Mouse (Mus musculus): ENCODE results near the gene A930004D18Rik. TPM values are rescaled to one million over a fixed set of nuclear protein-coding genes. Genes with fewer than 3 reads are reported as not detected.

The A930004D18Rik gene
- polyA plus RNA-seq, 1 experiment, result 1.7 TPM

DNA sequence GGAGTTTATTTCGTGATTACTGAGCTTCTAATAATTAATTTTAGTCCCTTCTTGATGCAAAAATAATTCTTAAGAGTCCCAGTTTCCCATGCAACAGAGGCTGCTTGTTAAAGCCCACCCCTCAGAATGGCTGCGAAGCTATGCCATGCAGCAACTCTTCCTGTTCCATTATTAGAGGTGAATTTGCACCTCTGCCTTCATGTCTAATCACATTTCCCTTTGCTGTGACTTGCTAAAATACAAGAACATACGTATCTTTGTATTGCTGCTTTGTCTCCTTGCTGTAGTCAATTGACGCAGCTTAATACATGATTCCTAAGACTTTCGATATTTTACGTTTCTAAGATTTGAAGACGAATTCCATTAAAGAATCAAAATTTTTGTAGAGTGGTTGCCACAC, 7.9 kb downstream of the A930004D18Rik start:
- Histone ChIP-seq H3K4me1 (ENCODE audit: control insufficient read depth, insufficient read depth, low read length) (peaks cover 10% of the 10 kb centered on the region; the same call in 1 of the 2 replicates), H3K27ac (ENCODE audit: insufficient read depth, low read depth, low read length) (no peak overlapping the region), H3K36me3 (ENCODE audit: control insufficient read depth, insufficient read depth, low read length) (no peaks in the 10 kb centered on the region), H3K4me3 (ENCODE audit: insufficient read depth, low read depth, low read length) (no peak overlapping the region), H3K27me3 (replicated peaks; ENCODE audit: control insufficient read depth, insufficient read depth, low read length) (no peaks in the 10 kb centered on the region)
- TF ChIP-seq CTCF (conservative IDR thresholded peaks at IDR 0.05; ENCODE audit: insufficient read depth, insufficient read length, low read depth, low read length) (no peak), POLR2A (IDR thresholded peaks at IDR 0.05; ENCODE audit: low read depth, low read length) (no peak)
- DNase-seq, result no peak
- 92% methylated on average over 7 of the region's 7 CpGs for WGBS

DNA sequence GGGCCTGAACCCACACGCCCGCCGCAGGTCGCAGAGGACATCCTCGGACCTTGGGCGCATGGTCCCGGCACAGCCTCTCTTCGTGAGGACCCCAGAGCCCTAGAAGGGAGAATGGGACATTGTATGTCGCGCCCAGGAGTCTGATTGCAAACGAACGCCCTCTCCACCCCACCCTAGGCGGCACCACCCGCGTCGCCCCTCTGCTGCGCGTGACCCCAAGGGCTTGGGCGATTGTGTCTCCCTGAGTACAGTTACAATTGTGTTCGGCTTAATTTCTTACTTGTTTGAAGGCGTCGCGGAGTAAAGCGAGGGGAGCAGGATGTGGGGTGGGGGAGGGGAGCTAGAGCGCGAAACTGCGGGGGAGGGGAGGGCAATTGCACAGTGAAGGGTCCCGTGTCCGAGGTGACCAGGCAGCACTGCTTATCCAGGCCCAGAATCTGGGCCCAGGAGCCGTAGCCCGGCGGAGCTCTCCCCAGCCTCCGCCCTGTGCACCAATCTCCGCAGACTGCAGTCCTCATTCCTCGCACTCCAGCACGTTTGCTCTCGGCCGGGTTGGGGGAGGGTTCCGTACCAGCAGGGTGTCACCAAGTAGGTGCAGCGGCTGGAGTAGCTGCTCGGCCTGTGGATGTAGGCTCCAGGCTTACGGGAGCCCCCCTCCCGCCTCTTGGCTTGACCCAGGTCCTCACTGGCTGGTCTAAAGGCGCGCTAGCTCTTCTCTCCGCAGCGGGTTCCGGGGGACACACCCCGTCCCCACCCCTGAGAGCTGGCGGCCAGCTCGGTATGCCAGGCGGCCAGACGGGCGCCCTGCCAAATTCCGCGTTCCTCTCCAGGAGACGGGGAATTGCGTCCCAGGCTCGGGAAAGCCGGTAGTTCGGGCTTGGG, 9.2 kb downstream of the A930004D18Rik start:
- peak; percentile 98 for DNase-seq
- Histone ChIP-seq H3K27ac (ENCODE audit: insufficient read depth, low read depth, low read length) (peak overlapping the region; percentile 81), H3K4me3 (ENCODE audit: insufficient read depth, low read depth, low read length) (peak overlapping the region; percentile 59), H3K36me3 (ENCODE audit: control insufficient read depth, insufficient read depth, low read length) (no peaks in the 10 kb centered on the region), H3K27me3 (replicated peaks; ENCODE audit: control insufficient read depth, insufficient read depth, low read length) (no peaks in the 10 kb centered on the region), H3K4me1 (ENCODE audit: control insufficient read depth, insufficient read depth, low read length) (peaks cover 8% of the 10 kb centered on the region; the same call in 1 of the 2 replicates)
- TF ChIP-seq CTCF (conservative IDR thresholded peaks at IDR 0.05; ENCODE audit: insufficient read depth, insufficient read length, low read depth, low read length) (no peak), POLR2A (IDR thresholded peaks at IDR 0.05; ENCODE audit: low read depth, low read length) (peak; percentile 71)
- WGBS, result under 1% methylated on average over 61 of the region's 61 CpGs

DNA sequence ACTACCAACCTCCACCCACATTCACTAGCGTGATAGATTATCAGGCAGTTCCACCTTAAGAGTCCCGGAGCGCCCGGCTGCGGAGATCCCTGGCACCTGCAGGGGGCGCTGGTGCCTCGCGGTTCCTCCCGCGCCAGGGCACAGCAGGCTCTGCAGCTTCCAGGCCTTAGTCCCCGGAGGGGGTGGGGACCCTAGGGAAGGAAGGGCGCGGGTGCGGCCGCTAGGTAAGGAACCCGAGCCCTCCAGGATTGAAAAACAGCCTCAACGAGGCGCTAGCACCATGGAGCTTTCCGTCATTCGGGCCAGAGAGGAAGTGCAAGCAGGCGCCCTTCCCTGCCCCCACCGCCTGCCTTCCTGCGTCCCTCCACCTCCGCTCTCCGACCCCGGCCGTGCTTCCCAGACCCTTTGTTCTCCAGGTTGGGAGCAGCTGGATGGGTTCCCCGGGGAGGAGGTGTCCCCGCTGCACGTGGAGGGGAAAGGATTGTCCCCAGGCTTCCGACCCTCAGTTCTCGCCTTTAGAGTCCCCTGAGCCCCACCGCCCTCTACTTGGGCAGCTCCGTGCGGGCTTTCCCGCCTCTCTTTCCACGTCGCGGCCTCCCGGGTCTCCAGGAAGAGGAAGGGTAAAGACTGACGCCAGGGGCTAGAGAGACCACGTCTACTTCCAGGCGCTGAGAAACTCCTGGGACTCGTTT, 9.9 kb downstream of the A930004D18Rik start:
- no peaks in the 10 kb centered on the region for H3K27me3 ChIP-seq (replicated peaks; ENCODE audit: control insufficient read depth, insufficient read depth, low read length)
- H3K36me3 ChIP-seq (ENCODE audit: control insufficient read depth, insufficient read depth, low read length), result no peaks in the 10 kb centered on the region
- peak overlapping the region; percentile 59 for H3K4me3 ChIP-seq (ENCODE audit: insufficient read depth, low read depth, low read length)
- peaks cover 3% of the 10 kb centered on the region; the same call in 1 of the 2 replicates for H3K4me1 ChIP-seq (ENCODE audit: control insufficient read depth, insufficient read depth, low read length)
- DNase-seq, result peak; percentile 97
- under 1% methylated on average over 44 of the region's 44 CpGs for WGBS
- H3K27ac ChIP-seq (ENCODE audit: insufficient read depth, low read depth, low read length), result peak overlapping the region; percentile 81
- TF ChIP-seq POLR2A (IDR thresholded peaks at IDR 0.05; ENCODE audit: low read depth, low read length) (no peak), CTCF (conservative IDR thresholded peaks at IDR 0.05; ENCODE audit: insufficient read depth, insufficient read length, low read depth, low read length) (peak; percentile 75)

DNA sequence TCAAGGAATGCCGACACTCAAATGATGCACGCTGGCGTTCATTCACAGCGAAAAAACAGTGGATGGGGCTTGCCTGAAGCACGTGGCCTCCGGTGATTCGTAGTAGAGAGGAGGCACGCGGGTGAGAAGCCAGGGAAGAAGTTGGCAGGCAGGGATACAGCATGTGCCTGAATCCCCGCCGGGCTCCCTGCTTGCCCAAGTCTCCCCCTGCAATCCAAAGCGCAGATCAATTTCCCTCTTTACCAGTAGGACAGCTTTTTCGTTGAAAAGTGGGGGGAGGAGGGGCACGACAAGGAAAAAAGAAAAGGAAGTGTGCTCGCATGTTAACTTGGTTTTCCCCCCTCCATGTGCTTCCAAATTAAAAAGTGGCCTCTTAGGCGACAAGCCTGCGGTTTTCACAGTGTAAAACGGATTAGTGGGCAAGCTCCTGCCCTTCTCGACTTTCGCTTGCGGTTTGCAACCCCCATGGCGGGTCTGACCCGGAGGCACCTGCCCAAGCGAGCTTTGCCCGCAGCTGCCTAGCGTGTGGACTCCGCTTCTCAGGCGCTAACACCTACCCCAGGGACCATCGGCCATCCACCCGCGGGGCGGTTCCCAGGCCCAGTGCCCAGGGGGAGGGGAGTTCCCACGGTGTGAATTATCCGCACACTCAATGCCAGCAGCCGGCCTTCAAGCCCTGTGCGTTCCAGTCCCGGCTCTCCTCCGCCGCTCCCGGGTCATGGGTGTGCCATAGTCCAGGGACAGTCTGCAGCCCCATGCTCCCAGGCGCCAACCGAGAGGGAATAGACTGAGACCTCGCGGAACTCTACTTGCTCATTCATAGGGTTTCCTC, 11.2 kb downstream of the A930004D18Rik start:
- peak; percentile 91 for DNase-seq
- Histone ChIP-seq H3K27ac (ENCODE audit: insufficient read depth, low read depth, low read length) (no peak overlapping the region), H3K36me3 (ENCODE audit: control insufficient read depth, insufficient read depth, low read length) (no peaks in the 10 kb centered on the region), H3K4me3 (ENCODE audit: insufficient read depth, low read depth, low read length) (peak overlapping the region; percentile 59), H3K27me3 (replicated peaks; ENCODE audit: control insufficient read depth, insufficient read depth, low read length) (no peaks in the 10 kb centered on the region), H3K4me1 (ENCODE audit: control insufficient read depth, insufficient read depth, low read length) (no peaks in the 10 kb centered on the region)
- TF ChIP-seq POLR2A (IDR thresholded peaks at IDR 0.05; ENCODE audit: low read depth, low read length) (no peak), CTCF (conservative IDR thresholded peaks at IDR 0.05; ENCODE audit: insufficient read depth, insufficient read length, low read depth, low read length) (no peak)
- under 1% methylated on average over 44 of the region's 44 CpGs for WGBS

DNA sequence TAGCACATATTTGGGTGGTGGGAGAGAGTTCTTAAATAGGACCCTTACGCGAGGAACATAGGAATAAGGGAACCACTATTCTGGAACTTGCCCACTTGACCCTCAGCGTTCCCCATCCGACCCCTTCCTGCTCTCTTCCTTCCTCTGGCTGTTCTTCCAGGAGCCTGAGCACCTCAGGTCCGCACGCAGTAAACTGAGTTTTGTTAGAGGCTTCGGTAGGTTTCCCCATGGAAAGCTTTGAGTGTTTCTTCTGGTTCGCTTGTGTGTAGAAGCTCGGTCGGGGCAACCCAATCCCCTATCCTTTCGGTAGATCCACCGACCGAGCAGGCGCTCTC, 11.8 kb downstream of the A930004D18Rik start:
- H3K27ac ChIP-seq (ENCODE audit: insufficient read depth, low read depth, low read length), result no peak overlapping the region
- H3K4me1 ChIP-seq (ENCODE audit: control insufficient read depth, insufficient read depth, low read length), result no peaks in the 10 kb centered on the region
- TF ChIP-seq CTCF (conservative IDR thresholded peaks at IDR 0.05; ENCODE audit: insufficient read depth, insufficient read length, low read depth, low read length) (no peak), POLR2A (IDR thresholded peaks at IDR 0.05; ENCODE audit: low read depth, low read length) (no peak)
- peak overlapping the region; percentile 59 for H3K4me3 ChIP-seq (ENCODE audit: insufficient read depth, low read depth, low read length)
- no peak for DNase-seq
- no peaks in the 10 kb centered on the region for H3K36me3 ChIP-seq (ENCODE audit: control insufficient read depth, insufficient read depth, low read length)
- WGBS, result 11% methylated on average over 14 of the region's 14 CpGs
- H3K27me3 ChIP-seq (replicated peaks; ENCODE audit: control insufficient read depth, insufficient read depth, low read length), result no peaks in the 10 kb centered on the region

DNA sequence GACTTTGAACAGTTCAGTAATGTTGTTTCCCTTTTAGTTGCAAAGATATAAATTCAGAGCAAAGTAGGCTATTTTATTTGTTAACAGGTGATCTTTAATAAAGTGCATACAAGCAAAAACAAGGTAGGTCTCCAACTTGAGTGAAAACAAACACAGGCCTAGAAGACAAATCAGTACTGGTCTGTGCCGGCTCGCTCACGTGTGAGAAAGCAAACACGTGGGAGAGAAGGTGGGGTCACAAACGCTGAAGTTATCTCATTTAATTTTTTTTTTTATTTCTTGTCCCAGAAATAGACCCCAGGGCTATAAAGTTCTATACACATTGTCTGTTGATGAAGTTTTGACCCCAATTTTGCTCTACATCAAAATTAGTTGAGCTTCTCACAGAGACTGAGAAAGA, 12.4 kb downstream of the A930004D18Rik start:
- DNase-seq, result no peak
- H3K27ac ChIP-seq (ENCODE audit: insufficient read depth, low read depth, low read length), result no peak overlapping the region
- no peaks in the 10 kb centered on the region for H3K4me1 ChIP-seq (ENCODE audit: control insufficient read depth, insufficient read depth, low read length)
- no peaks in the 10 kb centered on the region for H3K27me3 ChIP-seq (replicated peaks; ENCODE audit: control insufficient read depth, insufficient read depth, low read length)
- H3K36me3 ChIP-seq (ENCODE audit: control insufficient read depth, insufficient read depth, low read length), result no peaks in the 10 kb centered on the region
- no peak overlapping the region for H3K4me3 ChIP-seq (ENCODE audit: insufficient read depth, low read depth, low read length)
- TF ChIP-seq POLR2A (IDR thresholded peaks at IDR 0.05; ENCODE audit: low read depth, low read length) (no peak), CTCF (conservative IDR thresholded peaks at IDR 0.05; ENCODE audit: insufficient read depth, insufficient read length, low read depth, low read length) (no peak)
- 88% methylated on average over 5 of the region's 5 CpGs for WGBS

Measured in kidney, adult 2 months (tissue).